Comparison of ENCODE assay signal across 12 mouse cellular contexts in the genomic region with DNA sequence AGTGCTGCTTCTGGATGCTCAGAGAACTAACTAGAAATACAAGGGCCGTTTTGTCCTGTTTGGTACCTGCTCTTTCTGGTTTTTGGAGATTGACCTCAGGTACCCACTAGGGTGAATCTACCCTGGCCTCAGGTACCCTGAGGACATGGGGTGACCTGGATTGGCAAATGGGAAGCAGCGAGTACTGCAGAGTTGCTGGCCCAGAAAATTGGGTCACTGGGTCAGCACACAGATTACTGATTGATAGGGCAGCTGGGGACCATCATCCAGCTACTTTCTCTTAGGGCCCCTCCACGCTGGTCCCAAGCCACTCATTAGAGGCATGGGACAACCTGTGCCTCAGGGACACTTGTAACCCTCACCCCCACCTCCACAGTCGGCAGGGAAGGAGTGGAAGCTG. TPM values are rescaled to one million over a fixed set of nuclear protein-coding genes. Genes with fewer than 3 reads are reported as not detected.
DNase-seq lines count a peak whose midpoint lies in the region; ATAC-seq and TF ChIP-seq lines count a peak whose summit lies in the region.
"Had no signal": no experiment of that assay in that cellular context is flagged by ENCODE, and none has a peak within 500 bp of the region (broad histone marks: within the 10 kb centered on the region; RNA-seq: fewer than 3 reads in every experiment).

No protein-coding gene starts in this region.

- TF ChIP-seq CTCF in kidney, postnatal 0 days (IDR thresholded peaks at IDR 0.05; ENCODE audit: low read depth): no peak

- 55% methylated on average over 4 of the region's 4 CpGs for WGBS in liver, embryonic 16.5 days (ENCODE audit: insufficient replicate concordance)
- WGBS in liver, embryonic 11.5 days: 64% methylated on average over 4 of the region's 4 CpGs
- WGBS in kidney, postnatal 0 days: 13% methylated on average over 4 of the region's 4 CpGs

- H3K27me3 ChIP-seq in liver, embryonic 16.5 days (ENCODE audit: control insufficient read depth, insufficient read depth, low read depth, low read length): no peaks in the 10 kb centered on the region
- H3K27me3 ChIP-seq in liver, embryonic 11.5 days (replicated peaks; ENCODE audit: control insufficient read depth, insufficient read depth, low read length): no peaks in the 10 kb centered on the region
- no peaks in the 10 kb centered on the region for H3K27me3 ChIP-seq in kidney, postnatal 0 days (ENCODE audit: insufficient read depth, low read length)
- H3K27me3 ChIP-seq: intestine, embryonic 15.5 days had no signal

- H3K4me1 ChIP-seq in liver, embryonic 16.5 days (ENCODE audit: control insufficient read depth, low read depth, low read length): peaks cover 27% of the 10 kb centered on the region
- peaks cover 40% of the 10 kb centered on the region for H3K4me1 ChIP-seq in liver, embryonic 11.5 days (replicated peaks; ENCODE audit: control insufficient read depth, insufficient read depth, low read length)
- H3K4me1 ChIP-seq in kidney, postnatal 0 days (replicated peaks; ENCODE audit: insufficient read depth, low read length): peaks cover 35% of the 10 kb centered on the region; the same call in 1 of the 2 replicates

- H3K9ac ChIP-seq in liver, embryonic 16.5 days (ENCODE audit: low read depth, low read length): no peak overlapping the region
- H3K9ac ChIP-seq in liver, embryonic 11.5 days (ENCODE audit: low read depth, low read length): no peak overlapping the region
- H3K9ac ChIP-seq in kidney, postnatal 0 days (ENCODE audit: low read depth, low read length): no peak overlapping the region
- H3K9ac ChIP-seq: intestine, embryonic 15.5 days had no signal

- DNase-seq in liver, embryonic 11.5 days (ENCODE audit: low spot score): no peak
- DNase-seq in kidney, adult 18-20 months: peak; percentile 63
- no peak for DNase-seq in kidney, postnatal 0 days (ENCODE audit: low spot score)
- DNase-seq in retina, adult 2 months (ENCODE audit: low read depth, low spot score): peak; percentile 43
- no peak for DNase-seq in thymus, postnatal 14 days
- no peak for DNase-seq in thymus, postnatal 36 days
- DNase-seq: cerebellum, adult 2 months; lung, postnatal 14 days; thymus, postnatal 25 days had no signal

- H3K27ac ChIP-seq in liver, embryonic 16.5 days (ENCODE audit: low read length): peak overlapping the region; percentile 52
- H3K27ac ChIP-seq in liver, embryonic 11.5 days (ENCODE audit: low read depth, low read length): no peak overlapping the region
- H3K27ac ChIP-seq in kidney, postnatal 0 days: peak overlapping the region; percentile 82
- H3K27ac ChIP-seq: intestine, embryonic 15.5 days had no signal

- H3K4me3 ChIP-seq in liver, embryonic 16.5 days (ENCODE audit: low read depth, low read length): no peak overlapping the region
- H3K4me3 ChIP-seq in liver, embryonic 11.5 days (ENCODE audit: low read depth, low read length): no peak overlapping the region
- H3K4me3 ChIP-seq in kidney, postnatal 0 days (replicated peaks; ENCODE audit: low read depth, low read length): no peak overlapping the region
- H3K4me3 ChIP-seq: intestine, embryonic 15.5 days had no signal

- no peaks in the 10 kb centered on the region for H3K9me3 ChIP-seq in liver, embryonic 16.5 days (replicated peaks; ENCODE audit: control insufficient read depth, low read length)
- no peaks in the 10 kb centered on the region for H3K9me3 ChIP-seq in liver, embryonic 11.5 days (ENCODE audit: control insufficient read depth, low read length)
- H3K9me3 ChIP-seq in kidney, postnatal 0 days (replicated peaks; ENCODE audit: low read length): no peaks in the 10 kb centered on the region
- H3K9me3 ChIP-seq: intestine, embryonic 15.5 days had no signal

- no peaks in the 10 kb centered on the region for H3K36me3 ChIP-seq in liver, embryonic 16.5 days (ENCODE audit: control insufficient read depth, insufficient read depth)
- no peaks in the 10 kb centered on the region for H3K36me3 ChIP-seq in liver, embryonic 11.5 days (ENCODE audit: control insufficient read depth, insufficient read depth, low read length)
- no peaks in the 10 kb centered on the region for H3K36me3 ChIP-seq in kidney, postnatal 0 days (ENCODE audit: insufficient read depth, low read length)
- H3K36me3 ChIP-seq: intestine, embryonic 15.5 days had no signal

- ATAC-seq in liver, embryonic 16.5 days (ENCODE audit: low read depth): peak; percentile 56
- no peak for ATAC-seq in liver, embryonic 11.5 days (replicated peaks; ENCODE audit: low FRiP score)
- peak; percentile 18; the same call in 1 of the 2 replicates for ATAC-seq in kidney, postnatal 0 days (replicated peaks; ENCODE audit: low FRiP score, low read depth)
- ATAC-seq: intestine, embryonic 15.5 days had no signal

- no peak overlapping the region for H3K4me2 ChIP-seq in liver, embryonic 16.5 days (ENCODE audit: low read depth, low read length)
- H3K4me2 ChIP-seq in liver, embryonic 11.5 days: no peak overlapping the region
- no peak overlapping the region for H3K4me2 ChIP-seq in kidney, postnatal 0 days (ENCODE audit: low read length)
- H3K4me2 ChIP-seq: heart, embryonic 11.5 days; intestine, embryonic 15.5 days had no signal

RNA-seq across cellular contexts. Expression of a gene that starts 34.1 kb away (rescaled TPM):
- polyA plus RNA-seq in liver, embryonic 16.5 days (2015; fragmentation: Nextera tagmentation; extraction: Ambion mirVana): 6.7 and 7.3 TPM in 2 replicates
- 30.2 and 31.1 TPM in 2 replicates for polyA plus RNA-seq in liver, embryonic 11.5 days (2014; fragmentation: Nextera tagmentation; extraction: Ambion mirVana)
- polyA plus RNA-seq in kidney, postnatal 0 days (2015; fragmentation: Nextera tagmentation; extraction: Ambion mirVana): 24.9 and 29.5 TPM in 2 replicates

RNA-seq across cellular contexts. Expression of a gene that starts 46.7 kb away (rescaled TPM):
- polyA plus RNA-seq in liver, embryonic 16.5 days (2015; fragmentation: Nextera tagmentation; extraction: Ambion mirVana): 0.62 and 0.77 TPM in 2 replicates
- 1.6 and 2.3 TPM in 2 replicates for polyA plus RNA-seq in liver, embryonic 11.5 days (2014; fragmentation: Nextera tagmentation; extraction: Ambion mirVana)
- polyA plus RNA-seq in kidney, postnatal 0 days (2015; fragmentation: Nextera tagmentation; extraction: Ambion mirVana): 1.8 and 2.0 TPM in 2 replicates

RNA-seq across cellular contexts. Expression of a gene that starts 49.0 kb away (rescaled TPM):
- 280 and 310 TPM in 2 replicates for polyA plus RNA-seq in liver, embryonic 16.5 days (2015; fragmentation: Nextera tagmentation; extraction: Ambion mirVana)
- 683 and 733 TPM in 2 replicates for polyA plus RNA-seq in liver, embryonic 11.5 days (2014; fragmentation: Nextera tagmentation; extraction: Ambion mirVana)
- 645 and 750 TPM in 2 replicates for polyA plus RNA-seq in kidney, postnatal 0 days (2015; fragmentation: Nextera tagmentation; extraction: Ambion mirVana)

Comparison
In these comparisons a context has a peak if more than half of its experiments do, and no peak if none do; other contexts are left out.
1. DNase-seq: peak in kidney, adult 18-20 months (single experiment) and retina, adult 2 months (single experiment); none in liver, embryonic 11.5 days (single experiment), kidney, postnatal 0 days (single experiment), thymus, postnatal 14 days (single experiment) and thymus, postnatal 36 days (0 of 2).